Mouse (Mus musculus): ENCODE measurements at regions not wholly inside any gene's neighbourhood (a gene's known extent, or its start where the extent isn't known, plus 50 kb on each side); places are given as distances from the start of the nearest gene placed in this dataset.

- ATAC-seq (ENCODE audit: insufficient number of reproducible peaks, insufficient read depth, low FRiP score, low read depth), result no peak
- no peaks in the 10 kb centered on the region for H3K9me3 ChIP-seq (ENCODE audit: control insufficient read depth, low read depth, low read length)
- no peak overlapping the region for H3K4me2 ChIP-seq (replicated peaks; ENCODE audit: low read depth, low read length)
- no peaks in the 10 kb centered on the region for H3K27me3 ChIP-seq (ENCODE audit: control insufficient read depth, insufficient read depth, low read length)
- no peaks in the 10 kb centered on the region for H3K4me1 ChIP-seq (ENCODE audit: control insufficient read depth, insufficient read depth, low read length)
- no peaks in the 10 kb centered on the region for H3K36me3 ChIP-seq (ENCODE audit: control insufficient read depth, insufficient read depth, low read length)
- WGBS, result 71% methylated on average over 3 of the region's 3 CpGs
- no peak overlapping the region for H3K4me3 ChIP-seq (ENCODE audit: low read depth, low read length)
- no peak overlapping the region for H3K27ac ChIP-seq (ENCODE audit: low read length)
- H3K9ac ChIP-seq (replicated peaks; ENCODE audit: low read depth, low read length), result no peak overlapping the region
Measured at GRCm38 (mm10) chr10:98373314-98373713, 540.9 kb upstream of the Atp2b1 start.

GRCm38 (mm10) chr10:98374684-98375083, 539.5 kb upstream of the Atp2b1 start:
- Histone ChIP-seq H3K4me3 (ENCODE audit: low read depth, low read length) (no peak overlapping the region), H3K27me3 (ENCODE audit: control insufficient read depth, insufficient read depth, low read length) (no peaks in the 10 kb centered on the region), H3K9ac (replicated peaks; ENCODE audit: low read depth, low read length) (no peak overlapping the region), H3K4me1 (ENCODE audit: control insufficient read depth, insufficient read depth, low read length) (no peaks in the 10 kb centered on the region), H3K9me3 (ENCODE audit: control insufficient read depth, low read depth, low read length) (no peaks in the 10 kb centered on the region), H3K36me3 (ENCODE audit: control insufficient read depth, insufficient read depth, low read length) (no peaks in the 10 kb centered on the region), H3K27ac (ENCODE audit: low read length) (no peak overlapping the region), H3K4me2 (replicated peaks; ENCODE audit: low read depth, low read length) (no peak overlapping the region)
- ATAC-seq (ENCODE audit: insufficient number of reproducible peaks, insufficient read depth, low FRiP score, low read depth), result no peak

- Histone ChIP-seq H3K4me1 (ENCODE audit: control insufficient read depth, insufficient read depth, low read length) (no peaks in the 10 kb centered on the region), H3K4me3 (ENCODE audit: low read depth, low read length) (no peak overlapping the region), H3K9ac (replicated peaks; ENCODE audit: low read depth, low read length) (no peak overlapping the region), H3K27ac (ENCODE audit: low read length) (no peak overlapping the region), H3K4me2 (replicated peaks; ENCODE audit: low read depth, low read length) (no peak overlapping the region), H3K36me3 (ENCODE audit: control insufficient read depth, insufficient read depth, low read length) (no peaks in the 10 kb centered on the region), H3K9me3 (ENCODE audit: control insufficient read depth, low read depth, low read length) (no peaks in the 10 kb centered on the region), H3K27me3 (ENCODE audit: control insufficient read depth, insufficient read depth, low read length) (no peaks in the 10 kb centered on the region)
- ATAC-seq (ENCODE audit: insufficient number of reproducible peaks, insufficient read depth, low FRiP score, low read depth), result no peak
Measured at GRCm38 (mm10) chr10:98388543-98388942, 525.7 kb upstream of the Atp2b1 start.

DNA sequence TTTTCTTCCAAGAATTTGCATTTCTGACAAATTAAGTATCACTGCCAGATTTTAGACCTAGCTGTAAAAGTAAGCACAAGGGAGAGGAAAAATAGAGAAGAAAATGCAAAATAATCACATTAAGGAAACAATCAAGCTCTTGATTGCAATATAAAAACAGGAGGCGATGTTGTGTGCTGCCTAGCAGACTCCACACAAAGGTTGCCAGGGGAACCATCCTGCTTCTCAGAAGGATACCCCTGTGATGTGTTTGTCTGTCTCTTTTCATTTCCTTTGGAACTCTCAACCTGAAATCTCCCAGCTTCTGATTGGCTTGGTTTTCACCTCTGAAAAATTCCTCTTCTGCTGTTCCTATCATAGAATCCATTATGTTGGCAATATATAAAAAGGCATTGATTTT, 514.3 kb upstream of the Atp2b1 start:
- Histone ChIP-seq H3K36me3 (ENCODE audit: control insufficient read depth, insufficient read depth, low read length) (no peaks in the 10 kb centered on the region), H3K27ac (ENCODE audit: low read length) (no peak overlapping the region), H3K4me2 (replicated peaks; ENCODE audit: low read depth, low read length) (no peak overlapping the region), H3K4me3 (ENCODE audit: low read depth, low read length) (no peak overlapping the region), H3K27me3 (ENCODE audit: control insufficient read depth, insufficient read depth, low read length) (no peaks in the 10 kb centered on the region), H3K4me1 (ENCODE audit: control insufficient read depth, insufficient read depth, low read length) (no peaks in the 10 kb centered on the region), H3K9me3 (ENCODE audit: control insufficient read depth, low read depth, low read length) (no peaks in the 10 kb centered on the region), H3K9ac (replicated peaks; ENCODE audit: low read depth, low read length) (no peak overlapping the region)
- 64% methylated on average over 1 of the region's 1 CpGs for WGBS
- ATAC-seq (ENCODE audit: insufficient number of reproducible peaks, insufficient read depth, low FRiP score, low read depth), result no peak

DNA sequence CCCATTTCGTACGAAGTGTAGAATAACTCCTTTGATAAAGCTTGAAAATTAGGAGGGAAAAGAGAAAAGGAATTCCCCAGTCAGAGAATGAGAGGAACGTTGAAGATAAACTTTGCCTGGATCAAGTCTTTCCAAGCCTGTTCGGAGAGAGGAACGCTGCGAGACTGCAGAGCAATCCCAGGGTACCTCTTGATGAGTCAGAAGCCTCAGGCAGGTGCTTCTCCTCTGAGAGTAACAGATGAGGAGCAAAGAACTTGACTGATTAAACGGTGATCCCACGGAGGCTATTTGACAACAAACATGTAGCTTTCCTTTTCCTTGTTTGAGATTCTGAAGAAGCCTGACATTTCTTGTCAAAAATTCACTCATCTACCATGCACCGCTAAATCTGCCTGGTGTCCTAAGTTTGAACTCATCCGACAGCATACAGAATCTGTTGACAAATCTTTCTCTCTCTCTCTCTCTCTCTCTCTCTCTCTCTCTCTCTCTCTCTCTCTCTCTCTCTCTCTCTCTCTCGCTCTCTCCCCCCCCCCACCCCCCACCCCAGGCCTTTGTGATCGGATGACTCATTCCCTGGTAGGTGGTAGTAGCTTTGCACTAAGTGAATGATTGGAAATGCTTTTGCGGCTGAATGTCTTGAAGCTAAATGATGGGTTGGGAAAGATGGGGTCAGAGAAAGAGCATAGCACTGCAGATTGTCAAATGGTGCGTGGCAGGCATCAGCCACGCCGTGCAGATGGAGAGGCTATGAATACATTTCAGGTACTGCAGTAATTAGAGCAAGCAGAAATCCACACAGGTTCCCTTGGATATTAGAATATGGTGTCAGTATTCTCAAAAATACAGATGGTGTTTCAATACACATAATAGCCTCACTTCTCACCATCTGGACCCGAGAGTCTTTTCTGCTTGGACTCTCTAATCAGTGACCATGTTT, 496.1 kb upstream of the Atp2b1 start:
- H3K4me3 ChIP-seq (ENCODE audit: low read depth, low read length), result no peak overlapping the region
- ATAC-seq (ENCODE audit: insufficient number of reproducible peaks, insufficient read depth, low FRiP score, low read depth), result no peak
- no peak overlapping the region for H3K4me2 ChIP-seq (replicated peaks; ENCODE audit: low read depth, low read length)
- no peaks in the 10 kb centered on the region for H3K9me3 ChIP-seq (ENCODE audit: control insufficient read depth, low read depth, low read length)
- H3K36me3 ChIP-seq (ENCODE audit: control insufficient read depth, insufficient read depth, low read length), result no peaks in the 10 kb centered on the region
- no peaks in the 10 kb centered on the region for H3K27me3 ChIP-seq (ENCODE audit: control insufficient read depth, insufficient read depth, low read length)
- H3K9ac ChIP-seq (replicated peaks; ENCODE audit: low read depth, low read length), result no peak overlapping the region
- no peaks in the 10 kb centered on the region for H3K4me1 ChIP-seq (ENCODE audit: control insufficient read depth, insufficient read depth, low read length)
- H3K27ac ChIP-seq (ENCODE audit: low read length), result no peak overlapping the region
- WGBS, result 41% methylated on average over 16 of the region's 17 CpGs

GRCm38 (mm10) chr10:98424450-98424849, 489.8 kb upstream of the Atp2b1 start:
- no peak for ATAC-seq (ENCODE audit: insufficient number of reproducible peaks, insufficient read depth, low FRiP score, low read depth)
- WGBS, result 88% methylated on average over 1 of the region's 1 CpGs
- H3K4me1 ChIP-seq (ENCODE audit: control insufficient read depth, insufficient read depth, low read length), result no peaks in the 10 kb centered on the region
- H3K9ac ChIP-seq (replicated peaks; ENCODE audit: low read depth, low read length), result no peak overlapping the region
- H3K27ac ChIP-seq (ENCODE audit: low read length), result no peak overlapping the region
- no peak overlapping the region for H3K4me3 ChIP-seq (ENCODE audit: low read depth, low read length)
- H3K36me3 ChIP-seq (ENCODE audit: control insufficient read depth, insufficient read depth, low read length), result no peaks in the 10 kb centered on the region
- no peaks in the 10 kb centered on the region for H3K27me3 ChIP-seq (ENCODE audit: control insufficient read depth, insufficient read depth, low read length)
- no peak overlapping the region for H3K4me2 ChIP-seq (replicated peaks; ENCODE audit: low read depth, low read length)
- no peaks in the 10 kb centered on the region for H3K9me3 ChIP-seq (ENCODE audit: control insufficient read depth, low read depth, low read length)

- 94% methylated on average over 3 of the region's 3 CpGs for WGBS
- Histone ChIP-seq H3K4me2 (replicated peaks; ENCODE audit: low read depth, low read length) (no peak overlapping the region), H3K4me1 (ENCODE audit: control insufficient read depth, insufficient read depth, low read length) (no peaks in the 10 kb centered on the region), H3K27ac (ENCODE audit: low read length) (no peak overlapping the region), H3K9me3 (ENCODE audit: control insufficient read depth, low read depth, low read length) (no peaks in the 10 kb centered on the region), H3K4me3 (ENCODE audit: low read depth, low read length) (no peak overlapping the region), H3K9ac (replicated peaks; ENCODE audit: low read depth, low read length) (no peak overlapping the region), H3K27me3 (ENCODE audit: control insufficient read depth, insufficient read depth, low read length) (no peaks in the 10 kb centered on the region), H3K36me3 (ENCODE audit: control insufficient read depth, insufficient read depth, low read length) (no peaks in the 10 kb centered on the region)
- ATAC-seq (ENCODE audit: insufficient number of reproducible peaks, insufficient read depth, low FRiP score, low read depth), result no peak
Measured at GRCm38 (mm10) chr10:98434974-98435373, 479.2 kb upstream of the Atp2b1 start.

DNA sequence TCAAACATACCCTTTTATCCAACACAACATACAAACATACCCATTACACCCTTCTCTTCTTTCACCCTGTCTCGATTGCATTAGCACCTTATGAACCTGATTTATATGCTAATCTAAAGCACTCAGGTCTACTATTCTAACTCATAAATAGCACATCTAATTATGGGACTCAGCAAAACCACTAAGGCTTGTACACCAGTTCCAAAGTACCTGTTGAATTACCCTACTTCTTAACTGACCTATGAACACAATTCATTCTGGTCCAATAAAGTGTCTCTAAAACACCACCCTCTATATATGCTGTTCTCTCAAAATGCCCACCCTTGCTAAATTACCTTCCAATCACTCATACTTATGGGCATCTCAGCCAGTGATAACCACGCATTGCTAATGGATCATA, 452.7 kb upstream of the Atp2b1 start:
- ATAC-seq (ENCODE audit: insufficient number of reproducible peaks, insufficient read depth, low FRiP score, low read depth), result no peak
- Histone ChIP-seq H3K4me3 (ENCODE audit: low read depth, low read length) (no peak overlapping the region), H3K27me3 (ENCODE audit: control insufficient read depth, insufficient read depth, low read length) (no peaks in the 10 kb centered on the region), H3K9me3 (ENCODE audit: control insufficient read depth, low read depth, low read length) (no peaks in the 10 kb centered on the region), H3K36me3 (ENCODE audit: control insufficient read depth, insufficient read depth, low read length) (no peaks in the 10 kb centered on the region), H3K4me1 (ENCODE audit: control insufficient read depth, insufficient read depth, low read length) (no peaks in the 10 kb centered on the region), H3K4me2 (replicated peaks; ENCODE audit: low read depth, low read length) (no peak overlapping the region), H3K27ac (ENCODE audit: low read length) (no peak overlapping the region), H3K9ac (replicated peaks; ENCODE audit: low read depth, low read length) (no peak overlapping the region)
- WGBS, result 91% methylated on average over 2 of the region's 2 CpGs

- WGBS, result 78% methylated on average over 3 of the region's 3 CpGs
- Histone ChIP-seq H3K9ac (replicated peaks; ENCODE audit: low read depth, low read length) (no peak overlapping the region), H3K27me3 (ENCODE audit: control insufficient read depth, insufficient read depth, low read length) (no peaks in the 10 kb centered on the region), H3K4me2 (replicated peaks; ENCODE audit: low read depth, low read length) (no peak overlapping the region), H3K27ac (ENCODE audit: low read length) (no peak overlapping the region), H3K36me3 (ENCODE audit: control insufficient read depth, insufficient read depth, low read length) (no peaks in the 10 kb centered on the region), H3K4me3 (ENCODE audit: low read depth, low read length) (no peak overlapping the region), H3K4me1 (ENCODE audit: control insufficient read depth, insufficient read depth, low read length) (no peaks in the 10 kb centered on the region), H3K9me3 (ENCODE audit: control insufficient read depth, low read depth, low read length) (no peaks in the 10 kb centered on the region)
- ATAC-seq (ENCODE audit: insufficient number of reproducible peaks, insufficient read depth, low FRiP score, low read depth), result no peak
Measured at GRCm38 (mm10) chr10:98474581-98474980, 439.6 kb upstream of the Atp2b1 start.
